18 mouse cellular contexts compared by ENCODE assay signal in the genomic region with DNA sequence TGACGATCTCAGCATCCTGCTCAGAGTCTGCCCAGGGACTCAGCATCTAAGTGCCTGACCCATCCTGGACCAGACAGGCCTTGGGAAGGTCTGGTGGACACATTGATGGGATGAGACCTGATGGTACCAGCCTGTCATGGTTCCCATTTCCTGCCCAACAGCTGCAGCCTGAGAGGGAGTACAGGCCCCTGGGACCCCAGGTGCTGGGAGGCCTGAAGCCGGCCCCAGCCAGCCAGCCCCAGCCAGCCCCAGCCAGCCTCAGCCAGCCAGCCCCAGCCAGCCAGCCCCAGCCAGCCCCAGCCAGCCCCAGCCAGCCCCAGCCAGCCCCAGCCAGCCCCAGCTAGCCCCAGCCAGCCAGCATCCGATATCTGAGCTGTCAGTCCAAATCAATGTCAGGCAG. TPM values are rescaled to one million over a fixed set of nuclear protein-coding genes. Genes with fewer than 3 reads are reported as not detected.
"Had no signal": no experiment of that assay in that cellular context is flagged by ENCODE, and none has a peak within 500 bp of the region (broad histone marks: within the 10 kb centered on the region; RNA-seq: fewer than 3 reads in every experiment).

No protein-coding gene starts in this region.

- H3K27ac ChIP-seq: limb, embryonic 12.5 days; liver, embryonic 13.5 days; lung, embryonic 15.5 days; macrophage; midbrain, embryonic 12.5 days; neural tube, embryonic 12.5 days; stomach, embryonic 15.5 days had no signal

- DNase-seq: kidney, postnatal 14 days; liver; liver, embryonic 13.5 days; liver, postnatal 0 days; lung, postnatal 14 days; right cerebral cortex, postnatal 14 days; thymus, adult 2 months; thymus, postnatal 25 days had no signal

- H3K4me3 ChIP-seq: limb, embryonic 12.5 days; liver, embryonic 13.5 days; lung, embryonic 15.5 days; megakaryocyte, embryonic 14.5 days; midbrain, embryonic 12.5 days; neural tube, embryonic 12.5 days; stomach, embryonic 15.5 days had no signal

- H3K4me1 ChIP-seq: liver, embryonic 13.5 days; stomach, embryonic 15.5 days had no signal

- H3K27me3 ChIP-seq: neural tube, embryonic 12.5 days; stomach, embryonic 15.5 days had no signal

- H3K9ac ChIP-seq: limb, embryonic 12.5 days; liver, embryonic 13.5 days; liver, postnatal 0 days; lung, embryonic 15.5 days; midbrain, embryonic 12.5 days; neural tube, embryonic 12.5 days; stomach, embryonic 15.5 days had no signal

- H3K9me3 ChIP-seq: limb, embryonic 12.5 days; liver, embryonic 13.5 days; lung, embryonic 15.5 days; megakaryocyte, embryonic 14.5 days; midbrain, embryonic 12.5 days; neural tube, embryonic 12.5 days; stomach, embryonic 15.5 days had no signal

- H3K36me3 ChIP-seq: limb, embryonic 12.5 days; liver, embryonic 13.5 days; lung, embryonic 15.5 days; midbrain, embryonic 12.5 days; neural tube, embryonic 12.5 days; stomach, embryonic 15.5 days had no signal

- ATAC-seq: liver, postnatal 0 days had no signal

- H3K4me2 ChIP-seq: limb, embryonic 12.5 days; liver, embryonic 13.5 days; lung, embryonic 15.5 days; midbrain, embryonic 12.5 days; neural tube, embryonic 12.5 days; stomach, embryonic 15.5 days had no signal

RNA-seq across cellular contexts. Expression of gene Ppp2r2c, which starts 46.9 kb away (rescaled TPM):
- total RNA-seq: monocyte, adult 5-6 weeks; neutrophil, adult 5-6 weeks had no signal
- polyA plus RNA-seq: kidney, embryonic 14.5 days; liver, postnatal 0 days; macrophage had no signal
